Comparison of ENCODE assay signal across 21 mouse cellular contexts in the genomic region with DNA sequence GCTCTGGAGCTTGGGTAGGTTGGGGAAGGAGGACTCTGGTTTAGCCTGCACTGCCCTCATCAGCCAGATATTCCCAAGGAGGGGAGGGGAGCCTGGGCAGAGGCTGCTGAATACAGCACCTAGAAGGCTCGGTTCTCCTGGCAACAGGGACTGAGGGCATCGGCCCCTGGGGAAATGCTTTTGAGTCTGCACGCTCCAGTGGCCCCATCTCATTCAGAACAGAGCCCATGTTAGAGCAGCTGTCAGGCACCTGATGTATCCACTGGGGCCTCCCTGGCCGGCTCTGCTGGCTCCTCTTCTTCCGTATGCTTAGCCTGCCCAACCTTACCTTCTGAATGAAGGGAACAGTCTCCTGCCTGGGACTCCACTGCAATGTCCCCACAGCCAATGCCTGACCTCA.
DNase-seq lines count a peak whose midpoint lies in the region; ATAC-seq lines count a peak whose summit lies in the region.
"Had no signal": no experiment of that assay in that cellular context is flagged by ENCODE, and none has a peak within 500 bp of the region (broad histone marks: within the 10 kb centered on the region; RNA-seq: fewer than 3 reads in every experiment).

No protein-coding gene starts in this region.

- peaks cover 14% of the 10 kb centered on the region for H3K27me3 ChIP-seq in forebrain, embryonic 10.5 days (ENCODE audit: poor library complexity, severe bottlenecking)
- H3K27me3 ChIP-seq in forebrain, embryonic 16.5 days (replicated peaks; ENCODE audit: control insufficient read depth, insufficient read depth, low read length) = no peaks in the 10 kb centered on the region
- no peaks in the 10 kb centered on the region for H3K27me3 ChIP-seq in neural tube, embryonic 12.5 days (replicated peaks)
- no peaks in the 10 kb centered on the region for H3K27me3 ChIP-seq in neural tube, embryonic 15.5 days (replicated peaks)
- no peaks in the 10 kb centered on the region for H3K27me3 ChIP-seq in hindbrain, embryonic 15.5 days
- no peaks in the 10 kb centered on the region for H3K27me3 ChIP-seq in splenic B cell, adult 2 months (ENCODE audit: control insufficient read depth, insufficient read depth, low read length, poor library complexity, severe bottlenecking)
- no peaks in the 10 kb centered on the region for H3K27me3 ChIP-seq in forebrain, embryonic 14.5 days (replicated peaks; ENCODE audit: control insufficient read depth, insufficient read depth, low read length)
- H3K27me3 ChIP-seq: forebrain, embryonic 13.5 days; heart, embryonic 15.5 days had no signal

- H3K4me2 ChIP-seq in forebrain, embryonic 16.5 days (ENCODE audit: low read length) = no peak overlapping the region
- no peak overlapping the region for H3K4me2 ChIP-seq in neural tube, embryonic 12.5 days (replicated peaks)
- H3K4me2 ChIP-seq in neural tube, embryonic 15.5 days = no peak overlapping the region
- H3K4me2 ChIP-seq in hindbrain, embryonic 15.5 days = no peak overlapping the region
- H3K4me2 ChIP-seq in forebrain, embryonic 14.5 days (ENCODE audit: low read length) = no peak overlapping the region
- H3K4me2 ChIP-seq: forebrain, embryonic 13.5 days; heart, embryonic 15.5 days had no signal

- no peak for ATAC-seq in forebrain, embryonic 16.5 days
- ATAC-seq in neural tube, embryonic 12.5 days (ENCODE audit: low FRiP score, low read depth) = 0 out of 2 replicates have a peak, but pooled peaks have one; percentile 53
- no peak for ATAC-seq in neural tube, embryonic 15.5 days (ENCODE audit: low FRiP score)
- peak; percentile 31 for ATAC-seq in hindbrain, embryonic 15.5 days (ENCODE audit: low FRiP score, low read depth)
- no peak for ATAC-seq in forebrain, embryonic 14.5 days
- ATAC-seq: forebrain, embryonic 13.5 days; liver, postnatal 0 days had no signal

- peaks cover 4% of the 10 kb centered on the region; the same call in 1 of the 2 replicates for H3K9me3 ChIP-seq in forebrain, embryonic 10.5 days
- peaks cover 3% of the 10 kb centered on the region; the same call in 1 of the 2 replicates for H3K9me3 ChIP-seq in forebrain, embryonic 16.5 days (ENCODE audit: control insufficient read depth, low read length)
- no peaks in the 10 kb centered on the region for H3K9me3 ChIP-seq in neural tube, embryonic 12.5 days
- no peaks in the 10 kb centered on the region for H3K9me3 ChIP-seq in neural tube, embryonic 15.5 days (replicated peaks)
- H3K9me3 ChIP-seq in hindbrain, embryonic 15.5 days = no peaks in the 10 kb centered on the region
- H3K9me3 ChIP-seq in forebrain, embryonic 14.5 days (replicated peaks; ENCODE audit: control insufficient read depth, low read length) = no peaks in the 10 kb centered on the region
- H3K9me3 ChIP-seq: forebrain, embryonic 13.5 days; heart, embryonic 15.5 days; limb, embryonic 10.5 days had no signal

- no peak overlapping the region for H3K9ac ChIP-seq in forebrain, embryonic 16.5 days (replicated peaks; ENCODE audit: low read depth, low read length)
- H3K9ac ChIP-seq in neural tube, embryonic 12.5 days = no peak overlapping the region
- H3K9ac ChIP-seq in neural tube, embryonic 15.5 days (replicated peaks) = no peak overlapping the region
- no peak overlapping the region for H3K9ac ChIP-seq in hindbrain, embryonic 15.5 days
- no peak overlapping the region for H3K9ac ChIP-seq in forebrain, embryonic 14.5 days (ENCODE audit: low read length)
- H3K9ac ChIP-seq: forebrain, embryonic 13.5 days; heart, embryonic 15.5 days; liver, postnatal 0 days had no signal

- H3K27ac ChIP-seq in forebrain, embryonic 10.5 days = 0 out of 2 replicates have a peak overlapping the region, but pooled peaks have one; percentile 8
- H3K27ac ChIP-seq in forebrain, embryonic 16.5 days (ENCODE audit: low read length) = no peak overlapping the region
- no peak overlapping the region for H3K27ac ChIP-seq in neural tube, embryonic 12.5 days
- H3K27ac ChIP-seq in neural tube, embryonic 15.5 days (replicated peaks) = no peak overlapping the region
- H3K27ac ChIP-seq in hindbrain, embryonic 15.5 days (replicated peaks) = no peak overlapping the region
- no peak overlapping the region for H3K27ac ChIP-seq in forebrain, embryonic 14.5 days (ENCODE audit: low read depth, low read length)
- H3K27ac ChIP-seq: forebrain, embryonic 13.5 days; heart, adult 2 months; heart, embryonic 15.5 days; left cerebral cortex, adult 2 months; limb, embryonic 10.5 days had no signal

- peaks cover 21% of the 10 kb centered on the region for H3K4me1 ChIP-seq in forebrain, embryonic 10.5 days
- H3K4me1 ChIP-seq in forebrain, embryonic 16.5 days (replicated peaks; ENCODE audit: control insufficient read depth, insufficient read depth, low read length) = peaks cover 2% of the 10 kb centered on the region; the same call in 1 of the 2 replicates
- H3K4me1 ChIP-seq in neural tube, embryonic 12.5 days = 0 out of 2 replicates have a peak, but pooled peaks cover 5% of the 10 kb centered on the region
- peaks cover 20% of the 10 kb centered on the region for H3K4me1 ChIP-seq in neural tube, embryonic 15.5 days
- peaks cover 13% of the 10 kb centered on the region for H3K4me1 ChIP-seq in hindbrain, embryonic 15.5 days (replicated peaks)
- no peaks in the 10 kb centered on the region for H3K4me1 ChIP-seq in forebrain, embryonic 14.5 days (ENCODE audit: control insufficient read depth, insufficient read depth, low read length)
- H3K4me1 ChIP-seq: heart, embryonic 15.5 days; limb, embryonic 10.5 days had no signal

- H3K36me3 ChIP-seq in forebrain, embryonic 10.5 days (replicated peaks) = no peaks in the 10 kb centered on the region
- H3K36me3 ChIP-seq in forebrain, embryonic 16.5 days (ENCODE audit: control insufficient read depth, insufficient read depth) = no peaks in the 10 kb centered on the region
- H3K36me3 ChIP-seq in neural tube, embryonic 12.5 days = no peaks in the 10 kb centered on the region
- no peaks in the 10 kb centered on the region for H3K36me3 ChIP-seq in neural tube, embryonic 15.5 days
- H3K36me3 ChIP-seq in hindbrain, embryonic 15.5 days = no peaks in the 10 kb centered on the region
- H3K36me3 ChIP-seq in splenic B cell, adult 2 months (ENCODE audit: control insufficient read depth, insufficient read depth, low read length, poor library complexity, severe bottlenecking) = no peaks in the 10 kb centered on the region
- no peaks in the 10 kb centered on the region for H3K36me3 ChIP-seq in forebrain, embryonic 14.5 days (ENCODE audit: control insufficient read depth, insufficient read depth, low read length)
- H3K36me3 ChIP-seq: heart, embryonic 15.5 days; limb, embryonic 10.5 days had no signal

- H3K4me3 ChIP-seq in forebrain, embryonic 10.5 days = no peak overlapping the region
- no peak overlapping the region for H3K4me3 ChIP-seq in forebrain, embryonic 16.5 days (replicated peaks; ENCODE audit: low read length)
- H3K4me3 ChIP-seq in neural tube, embryonic 12.5 days = no peak overlapping the region
- no peak overlapping the region for H3K4me3 ChIP-seq in neural tube, embryonic 15.5 days (replicated peaks)
- H3K4me3 ChIP-seq in hindbrain, embryonic 15.5 days = no peak overlapping the region
- H3K4me3 ChIP-seq in forebrain, embryonic 14.5 days (ENCODE audit: low read depth, low read length) = no peak overlapping the region
- H3K4me3 ChIP-seq: forebrain, embryonic 13.5 days; heart, adult 2 months; heart, embryonic 15.5 days; left cerebral cortex, adult 2 months; limb, embryonic 10.5 days had no signal

- 57% methylated on average over 5 of the region's 5 CpGs for WGBS in forebrain, embryonic 10.5 days
- 48% methylated on average over 5 of the region's 5 CpGs for WGBS in forebrain, embryonic 16.5 days
- WGBS in neural tube, embryonic 12.5 days = 45% methylated on average over 5 of the region's 5 CpGs
- WGBS in neural tube, embryonic 15.5 days = 36% methylated on average over 5 of the region's 5 CpGs
- WGBS in hindbrain, embryonic 15.5 days = 18% methylated on average over 5 of the region's 5 CpGs
- 42% methylated on average over 5 of the region's 5 CpGs for whole genome bisulfite sequencing in forebrain, embryonic 14.5 days

- no peak for DNase-seq in forebrain, embryonic 10.5 days (ENCODE audit: extremely low spot score, low spot score)
- DNase-seq in splenic B cell, adult 2 months (ENCODE audit: low read depth, low spot score) = peak; percentile 19
- no peak for DNase-seq in forebrain, embryonic 14.5 days (ENCODE audit: low spot score)
- DNase-seq in spleen, postnatal 4 days (ENCODE audit: low spot score in 2 of 2) = no peak
- DNase-seq: adrenal gland, adult 2 months; cerebellum, adult 9-11 months; gastrocnemius, postnatal 14 days; heart, adult 2 months; kidney, adult 18-20 months; kidney, postnatal 10 days; liver, postnatal 0 days; lung, postnatal 10 days; thymus, postnatal 25 days had no signal

Comparison
In these comparisons a context has a peak if more than half of its experiments do, and no peak if none do; other contexts are left out.
1. ATAC-seq: peak in neural tube, embryonic 12.5 days (single experiment) and hindbrain, embryonic 15.5 days (single experiment); none in forebrain, embryonic 16.5 days (single experiment), neural tube, embryonic 15.5 days (single experiment) and forebrain, embryonic 14.5 days (single experiment).